In genomic region chr7:49456148-49456547, GRCm38 (mm10) we compare ENCODE assay signal across 9 mouse cellular contexts.
DNase-seq lines count a peak whose midpoint lies in the region; ATAC-seq lines count a peak whose summit lies in the region.
"Had no signal": no experiment of that assay in that cellular context is flagged by ENCODE, and none has a peak within 500 bp of the region (broad histone marks: within the 10 kb centered on the region; RNA-seq: fewer than 3 reads in every experiment).

No protein-coding gene starts in this region.

- H3K27ac ChIP-seq in hindbrain, embryonic 11.5 days (ENCODE audit: low read depth, low read length), result no peak overlapping the region
- H3K27ac ChIP-seq in hindbrain, embryonic 13.5 days, result no peak overlapping the region
- H3K27ac ChIP-seq: limb, embryonic 13.5 days had no signal

- H3K4me1 ChIP-seq in hindbrain, embryonic 11.5 days (replicated peaks; ENCODE audit: control insufficient read depth, insufficient read depth, low read length), result no peaks in the 10 kb centered on the region
- H3K4me1 ChIP-seq in hindbrain, embryonic 13.5 days (replicated peaks), result peaks cover 7% of the 10 kb centered on the region; the same call in 1 of the 2 replicates

- no peak for ATAC-seq in hindbrain, embryonic 11.5 days (ENCODE audit: low FRiP score)
- no peak for ATAC-seq in hindbrain, embryonic 13.5 days (ENCODE audit: low FRiP score)
- peak; percentile 59 for ATAC-seq in neutrophil, adult 5-6 weeks (ENCODE audit: extremely low read depth, insufficient number of reproducible peaks, low FRiP score, poor library complexity, severe bottlenecking)

- 58% methylated on average over 2 of the region's 2 CpGs for WGBS in hindbrain, embryonic 11.5 days
- 66% methylated on average over 2 of the region's 2 CpGs for WGBS in hindbrain, embryonic 13.5 days

- H3K27me3 ChIP-seq in hindbrain, embryonic 11.5 days (ENCODE audit: control insufficient read depth, insufficient read depth, low read length), result no peaks in the 10 kb centered on the region
- H3K27me3 ChIP-seq in hindbrain, embryonic 13.5 days, result no peaks in the 10 kb centered on the region

- DNase-seq in hindbrain, embryonic 11.5 days (ENCODE audit: low spot score), result peak; percentile 69
- peak; percentile 45 for DNase-seq in CD4-positive helper T cell, adult 2 months (ENCODE audit: low read depth, low spot score)
- DNase-seq in adipocyte (ENCODE audit: low spot score), result peak; percentile 5
- DNase-seq in embryo, embryonic 10.5 days (ENCODE audit: low spot score), result peak; percentile 71
- DNase-seq in layer of hippocampus, postnatal 14 days (ENCODE audit: low spot score in 2 of 2), result peak; percentile 37 to 52
- no peak for DNase-seq in left cerebral cortex, adult 9 months (ENCODE audit: low spot score in 2 of 2)

- H3K4me3 ChIP-seq in hindbrain, embryonic 11.5 days (ENCODE audit: low read depth, low read length), result no peak overlapping the region
- H3K4me3 ChIP-seq in hindbrain, embryonic 13.5 days, result no peak overlapping the region
- H3K4me3 ChIP-seq: limb, embryonic 13.5 days had no signal

- no peak overlapping the region for H3K9ac ChIP-seq in hindbrain, embryonic 11.5 days (ENCODE audit: low read depth, low read length)
- no peak overlapping the region for H3K9ac ChIP-seq in hindbrain, embryonic 13.5 days
- H3K9ac ChIP-seq: limb, embryonic 13.5 days had no signal

- no peak overlapping the region for H3K4me2 ChIP-seq in hindbrain, embryonic 11.5 days (replicated peaks; ENCODE audit: low read depth, low read length)
- H3K4me2 ChIP-seq in hindbrain, embryonic 13.5 days, result no peak overlapping the region
- H3K4me2 ChIP-seq: limb, embryonic 13.5 days had no signal

- no peaks in the 10 kb centered on the region for H3K9me3 ChIP-seq in hindbrain, embryonic 11.5 days (ENCODE audit: control insufficient read depth, low read length)
- no peaks in the 10 kb centered on the region for H3K9me3 ChIP-seq in hindbrain, embryonic 13.5 days
- H3K9me3 ChIP-seq: limb, embryonic 13.5 days had no signal

- no peaks in the 10 kb centered on the region for H3K36me3 ChIP-seq in hindbrain, embryonic 11.5 days (ENCODE audit: control insufficient read depth, insufficient read depth, low read length)
- H3K36me3 ChIP-seq in hindbrain, embryonic 13.5 days, result peaks cover 24% of the 10 kb centered on the region
- H3K36me3 ChIP-seq: limb, embryonic 13.5 days had no signal

Comparison
In these comparisons a context has a peak if more than half of its experiments do, and no peak if none do; other contexts are left out.
1. DNase-seq: peak in hindbrain, embryonic 11.5 days (single experiment), CD4-positive helper T cell, adult 2 months (single experiment), adipocyte (single experiment), embryo, embryonic 10.5 days (single experiment) and layer of hippocampus, postnatal 14 days (2 of 2); none in left cerebral cortex, adult 9 months (0 of 2).